Mouse (Mus musculus) lung, embryonic 15.5 days (tissue): ENCODE results near the gene Sh3gl2. TPM values are rescaled to one million over a fixed set of nuclear protein-coding genes. Genes with fewer than 3 reads are reported as not detected.

Experiments used
- ATAC-seq: fragments of 200-750 bp; cut with Nextera tagmentation; 2 replicates; pipeline ENCODE4 v1.8.0; 2017; ENCODE audit warnings: moderate number of reproducible peaks, borderline replicate concordance; ENCODE audit not compliant: low FRiP score, low TSS enrichment; ENCODE audit errors: extremely low read depth
- H3K27ac ChIP-seq: fragments of 300-500 bp; sonication (generic); 2 replicates; pipeline ENCODE4 v1.5.1; 2015; ENCODE audit warnings: moderate library complexity, mild to moderate bottlenecking, inconsistent platforms
- H3K27me3 ChIP-seq: fragments of 300-500 bp; sonication (generic); 2 replicates; pipeline ENCODE4 v1.6.1; 2015; ENCODE audit warnings: inconsistent platforms
- H3K36me3 ChIP-seq: fragments of 300-500 bp; sonication (generic); 2 replicates; pipeline ENCODE4 v1.6.1; 2015; ENCODE audit warnings: inconsistent platforms
- H3K4me1 ChIP-seq: fragments of 300-500 bp; sonication (generic); 2 replicates; pipeline ENCODE4 v1.6.1; 2015; ENCODE audit warnings: inconsistent platforms
- H3K4me2 ChIP-seq: fragments of 300-500 bp; sonication (generic); 2 replicates; pipeline ENCODE4 v1.6.1; 2015; ENCODE audit warnings: inconsistent platforms, mild to moderate bottlenecking, moderate library complexity
- H3K4me3 ChIP-seq: fragments of 300-500 bp; sonication (generic); 2 replicates; pipeline ENCODE4 v1.5.1; 2015; ENCODE audit warnings: mild to moderate bottlenecking, inconsistent platforms
- H3K9ac ChIP-seq: fragments of 300-500 bp; sonication (generic); 2 replicates; pipeline ENCODE4 v1.6.1; 2015; ENCODE audit warnings: inconsistent platforms
- H3K9me3 ChIP-seq: fragments of 300-500 bp; sonication (generic); 2 replicates; pipeline ENCODE4 v1.6.1; 2016; ENCODE audit warnings: inconsistent platforms
- WGBS: fragments of 180-500 bp; shearing (Covaris S2); methylation state at CpG from one replicate; pipeline ENCODE4 v1.1.7; 2015; 5-methylcytosine and 5-hydroxymethylcytosine counted together
- polyA plus RNA-seq: library from polyadenylated mRNA; unstranded; fragments of >200 nt; fragmentation: Nextera tagmentation; extraction: Ambion mirVana; gene quantifications from 2 replicates; pipeline ENCODE4 v1.2.1, GENCODE M21; 2015

Sh3gl2 gene
- polyA plus RNA-seq, 1 experiment from 2014 or later, result 7.0 TPM

DNA sequence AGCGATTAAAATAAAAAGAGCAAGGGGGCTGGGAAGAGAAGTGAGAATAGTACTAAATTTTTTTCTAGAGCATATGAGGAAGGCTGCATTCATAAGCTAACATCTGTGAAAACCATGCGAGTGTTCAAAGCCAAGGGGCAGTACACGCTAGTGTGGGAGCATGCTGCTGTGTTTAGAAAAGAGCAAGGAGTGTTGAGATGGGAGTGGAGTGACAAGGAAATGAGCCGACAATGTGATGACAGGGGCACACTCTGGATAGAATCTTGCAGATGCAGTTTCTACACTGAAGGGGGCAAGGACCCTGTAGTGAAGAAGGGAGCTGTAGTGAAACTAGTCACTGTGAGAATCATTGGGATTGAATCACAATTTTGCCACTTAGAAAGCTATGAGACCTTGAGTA lies 481.2 kb downstream of the Sh3gl2 start:
- H3K4me3 ChIP-seq, result no peak overlapping the region
- H3K27ac ChIP-seq, result no peak overlapping the region
- H3K9me3 ChIP-seq, result no peaks in the 10 kb centered on the region
- H3K4me2 ChIP-seq, result no peak overlapping the region
- 37% methylated on average over 4 of the region's 4 CpGs for WGBS
- H3K4me1 ChIP-seq, result peaks cover 8% of the 10 kb centered on the region; the same call in 1 of the 2 replicates
- H3K9ac ChIP-seq, result no peak overlapping the region
- H3K36me3 ChIP-seq, result no peaks in the 10 kb centered on the region
- no peaks in the 10 kb centered on the region for H3K27me3 ChIP-seq
- ATAC-seq, result peak; percentile 42; the same call in 1 of the 2 replicates
